In genomic region chr6:7982958-7983645, GRCm38 (mm10) we compare ENCODE assay signal across 7 mouse cellular contexts.
DNase-seq lines count a peak whose midpoint lies in the region; ATAC-seq and TF ChIP-seq lines count a peak whose summit lies in the region.
"Not testable (repeated sequence)": the region's sequence is repeated elsewhere in the genome, so short reads cannot be mapped to it uniquely, and the experiment has no call there.

No protein-coding gene starts in this region.

- H3K4me3 ChIP-seq in forebrain, embryonic 12.5 days (replicated peaks): peak overlapping the region; percentile 26
- H3K4me3 ChIP-seq in heart, embryonic 15.5 days: peak overlapping the region; percentile 44
- peak overlapping the region; percentile 26 for H3K4me3 ChIP-seq in intestine, embryonic 15.5 days (replicated peaks)
- H3K4me3 ChIP-seq in liver, adult 2 months (ENCODE audit: insufficient read depth, low read depth, low read length): peak overlapping the region; percentile 67
- peak overlapping the region; percentile 38 for H3K4me3 ChIP-seq in midbrain, embryonic 10.5 days

- not testable (repeated sequence) for H3K27ac ChIP-seq in forebrain, embryonic 12.5 days; heart, embryonic 15.5 days; intestine, embryonic 15.5 days; liver, adult 2 months (replicated peaks; ENCODE audit: insufficient read depth, low read depth, low read length); midbrain, embryonic 10.5 days (replicated peaks)

- TF ChIP-seq CTCF in liver, adult 2 months (IDR thresholded peaks at IDR 0.05; ENCODE audit: low read depth, low read length): not testable (repeated sequence)

- not testable (repeated sequence) for H3K4me1 ChIP-seq in forebrain, embryonic 12.5 days; heart, embryonic 15.5 days (replicated peaks); intestine, embryonic 15.5 days (replicated peaks); liver, adult 2 months (ENCODE audit: control insufficient read depth, insufficient read depth, low read length); midbrain, embryonic 10.5 days

- not testable (repeated sequence) for H3K9ac ChIP-seq in forebrain, embryonic 12.5 days; heart, embryonic 15.5 days; intestine, embryonic 15.5 days; liver, adult 2 months (ENCODE audit: low read depth, low read length)

- DNase-seq in liver, adult 2 months (ENCODE audit: extremely low read depth, low read depth, low spot score): peak; percentile 10
- not testable (repeated sequence) for DNase-seq in midbrain, embryonic 10.5 days (ENCODE audit: low spot score)
- DNase-seq in retina, postnatal 1 day: peak; percentile 6

- peak; percentile 67 for ATAC-seq in cerebellum, adult (ENCODE audit: insufficient number of reproducible peaks, low FRiP score, low TSS enrichment)
- peak; percentile 49; the same call in 1 of the 2 replicates for ATAC-seq in forebrain, embryonic 12.5 days (ENCODE audit: low FRiP score)
- ATAC-seq in heart, embryonic 15.5 days (replicated peaks; ENCODE audit: insufficient number of reproducible peaks, insufficient read depth, low FRiP score, low read depth): peak; percentile 43; the same call in 1 of the 2 replicates
- ATAC-seq in intestine, embryonic 15.5 days: peak; percentile 65

- 63% methylated on average over 32 of the region's 32 CpGs for WGBS in forebrain, embryonic 12.5 days
- 53% methylated on average over 32 of the region's 32 CpGs for WGBS in heart, embryonic 15.5 days
- WGBS in intestine, embryonic 15.5 days: 46% methylated on average over 32 of the region's 32 CpGs
- 58% methylated on average over 32 of the region's 32 CpGs for WGBS in liver, adult 2 months
- 63% methylated on average over 32 of the region's 32 CpGs for WGBS in midbrain, embryonic 10.5 days

- TF ChIP-seq POLR2A in liver, adult 2 months (IDR thresholded peaks at IDR 0.05; ENCODE audit: extremely low read depth, insufficient read depth, low read length): not testable (repeated sequence)

- not testable (repeated sequence) for H3K27me3 ChIP-seq in forebrain, embryonic 12.5 days; heart, embryonic 15.5 days; intestine, embryonic 15.5 days (replicated peaks); liver, adult 2 months (ENCODE audit: control insufficient read depth, insufficient read depth, low read length); midbrain, embryonic 10.5 days (ENCODE audit: low read depth, poor library complexity, severe bottlenecking)

- not testable (repeated sequence) for H3K9me3 ChIP-seq in forebrain, embryonic 12.5 days; heart, embryonic 15.5 days (replicated peaks); intestine, embryonic 15.5 days; midbrain, embryonic 10.5 days (replicated peaks)

- peak overlapping the region; percentile 34 for H3K4me2 ChIP-seq in forebrain, embryonic 12.5 days
- peak overlapping the region; percentile 63 for H3K4me2 ChIP-seq in heart, embryonic 15.5 days
- H3K4me2 ChIP-seq in intestine, embryonic 15.5 days (replicated peaks): peak overlapping the region; percentile 49

- not testable (repeated sequence) for H3K79me2 ChIP-seq in liver, adult 2 months (ENCODE audit: control insufficient read depth, insufficient read depth, low read length)

- H3K36me3 ChIP-seq in forebrain, embryonic 12.5 days (replicated peaks); heart, embryonic 15.5 days; intestine, embryonic 15.5 days; liver, adult 2 months (ENCODE audit: control insufficient read depth, insufficient read depth, low read length); midbrain, embryonic 10.5 days: not testable (repeated sequence)
